In the genomic region with DNA sequence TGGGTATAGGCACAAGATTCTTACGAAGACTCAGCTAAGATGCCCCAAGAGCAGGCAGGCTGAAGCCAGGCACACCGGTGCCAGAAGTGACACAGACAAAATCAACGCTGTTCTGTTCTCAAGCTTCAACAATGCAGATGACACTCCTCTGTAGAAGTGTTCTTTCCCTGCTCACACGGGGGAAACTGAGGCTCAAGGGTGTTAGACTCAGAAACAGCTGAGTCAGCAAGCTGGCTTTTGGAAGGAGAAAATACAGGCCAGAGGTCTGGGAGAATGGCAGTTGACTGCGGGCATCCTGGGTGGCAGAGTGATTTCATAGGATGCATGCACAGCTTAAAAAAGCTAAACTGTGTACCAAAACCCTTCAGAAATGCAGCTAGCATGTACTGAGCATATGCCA, we compare ENCODE assay signal across 28 mouse cellular contexts. TPM values are rescaled to one million over a fixed set of nuclear protein-coding genes. Genes with fewer than 3 reads are reported as not detected.
DNase-seq lines count a peak whose midpoint lies in the region; TF ChIP-seq lines count a peak whose summit lies in the region.
"Had no signal": no experiment of that assay in that cellular context is flagged by ENCODE, and none has a peak within 500 bp of the region (broad histone marks: within the 10 kb centered on the region; RNA-seq: fewer than 3 reads in every experiment).

No protein-coding gene starts in this region.

- no peaks in the 10 kb centered on the region for H3K4me1 ChIP-seq in MEL (ENCODE audit: control insufficient read depth in 1 of 2, insufficient read depth in 2 of 2, low read length in 2 of 2)
- H3K4me1 ChIP-seq: embryonic facial prominence, embryonic 10.5 days; embryonic facial prominence, embryonic 12.5 days; forebrain, embryonic 13.5 days; forebrain, embryonic 15.5 days had no signal

- H3K36me3 ChIP-seq in MEL (ENCODE audit: control insufficient read depth in 1 of 2, insufficient read depth in 2 of 2, low read length in 2 of 2): no peaks in the 10 kb centered on the region
- H3K36me3 ChIP-seq: embryonic facial prominence, embryonic 10.5 days; embryonic facial prominence, embryonic 12.5 days; forebrain, embryonic 15.5 days; G1E had no signal

- intact Hi-C loops in heart, postnatal 14 days (cut with DNase I): no loop called here

- no peak overlapping the region for H3K4me3 ChIP-seq in MEL (ENCODE audit: control insufficient read depth in 1 of 2, insufficient read depth in 1 of 2, low read depth in 2 of 2, low read length in 2 of 2)
- H3K4me3 ChIP-seq: embryonic facial prominence, embryonic 10.5 days; embryonic facial prominence, embryonic 12.5 days; forebrain, embryonic 13.5 days; forebrain, embryonic 15.5 days had no signal

- H3K79me2 ChIP-seq in MEL (ENCODE audit: control insufficient read depth, insufficient read depth, low read length, poor library complexity): no peaks in the 10 kb centered on the region

- peak; percentile 63 for DNase-seq in heart, adult 11 months
- DNase-seq in heart, postnatal 14 days: no peak
- DNase-seq in testis, postnatal 10 days (ENCODE audit: low spot score): peak; percentile 12
- DNase-seq in testis, postnatal 14 days (ENCODE audit: low spot score): no peak
- no peak for DNase-seq in MEL (ENCODE audit: low read depth, low spot score)
- DNase-seq in thymus, postnatal 36 days: no peak
- DNase-seq: adrenal gland, adult 8-10 months; adrenal gland, postnatal 14 days; adrenal gland, postnatal 36 days; B cell, adult 2 months; cerebellum, adult 11-12 months; cerebellum, adult 2 months; cerebellum, adult 9-10 months; cerebellum, postnatal 10 days; cerebellum, postnatal 25 days; forebrain, postnatal 0 days had no signal

- no peaks in the 10 kb centered on the region for H3K9me3 ChIP-seq in MEL (replicated peaks; ENCODE audit: insufficient read depth, low read length)
- H3K9me3 ChIP-seq: embryonic facial prominence, embryonic 10.5 days; embryonic facial prominence, embryonic 12.5 days; forebrain, embryonic 13.5 days; forebrain, embryonic 15.5 days; G1E had no signal

- H3K9ac ChIP-seq in MEL (ENCODE audit: control insufficient read depth, low read depth, low read length, poor library complexity, severe bottlenecking): no peak overlapping the region
- H3K9ac ChIP-seq: embryonic facial prominence, embryonic 12.5 days; forebrain, embryonic 13.5 days; forebrain, embryonic 15.5 days; forebrain, postnatal 0 days had no signal

- TF ChIP-seq CTCF in MEL (IDR thresholded peaks at IDR 0.05 in 2 of 3, conservative IDR thresholded peaks at IDR 0.05 in 1 of 3; ENCODE audit: control insufficient read depth in 1 of 3, insufficient read depth in 1 of 3, low read depth in 2 of 3, low read length in 3 of 3, poor library complexity in 1 of 3, severe bottlenecking in 1 of 3): no peak

- no peak for TF ChIP-seq POLR2A in MEL (IDR thresholded peaks at IDR 0.05; ENCODE audit: control insufficient read depth in 1 of 2, insufficient read depth in 1 of 2, low read depth in 1 of 2, low read length in 2 of 2, poor library complexity in 1 of 2)

- no peak overlapping the region for H3K27ac ChIP-seq in MEL (ENCODE audit: control insufficient read depth, low read depth, low read length)
- H3K27ac ChIP-seq: embryonic facial prominence, embryonic 10.5 days; embryonic facial prominence, embryonic 12.5 days; forebrain, embryonic 13.5 days; forebrain, embryonic 15.5 days had no signal

- no peak for TF ChIP-seq RAD21 in MEL (IDR thresholded peaks at IDR 0.05; ENCODE audit: low read depth, low read length)

- H3K27me3 ChIP-seq in MEL (ENCODE audit: control insufficient read depth in 1 of 2, insufficient read depth in 2 of 2, low read length in 2 of 2): peaks cover 0 to 7% of the 10 kb centered on the region in 2 experiments; a peak in 1 of 4 replicates
- H3K27me3 ChIP-seq: embryonic facial prominence, embryonic 12.5 days; forebrain, embryonic 13.5 days; forebrain, embryonic 15.5 days had no signal

- TF ChIP-seq EP300 in MEL (IDR thresholded peaks at IDR 0.05; ENCODE audit: low read depth in 1 of 2, low read length in 2 of 2): no peak

TF ChIP-seq in MEL, 35 proteins besides CTCF, POLR2A, EP300 and RAD21:
- TF ChIP-seq KAT2A (conservative IDR thresholded peaks at IDR 0.05; ENCODE audit: low read depth, low read length) (no peak), MAFK (IDR thresholded peaks at IDR 0.05; ENCODE audit: borderline replicate concordance, low read depth, low read length) (peak; percentile 55; the same call in 1 of the 2 replicates)

RNA-seq across cellular contexts. Expression of a gene that starts 4.8 kb away (rescaled TPM):
- total RNA-seq in heart, postnatal 14 days (2021): not detected
- not detected in 2 replicates for total RNA-seq in MEL (2012; rRNA removed)
- polyA plus RNA-seq in MEL (2012; ENCODE audit: insufficient read depth in 1 of 2, insufficient read length in 2 of 2, low read depth in 1 of 2, low replicate concordance in 2 of 2, missing spikeins in 1 of 2): not detected
- total RNA-seq: adrenal gland, adult 18-20 months; adrenal gland, adult 8-10 months; adrenal gland, postnatal 14 days; adrenal gland, postnatal 36 days; forebrain, postnatal 0 days had no signal
- polyA plus RNA-seq: activated CD4-positive, CD25-positive, alpha-beta regulatory T cell, adult 4 months; cerebellum, adult 2 months; cortical plate, adult 2 months; embryonic facial prominence, embryonic 10.5 days; embryonic facial prominence, embryonic 12.5 days; forebrain, embryonic 11.5 days; forebrain, embryonic 13.5 days; forebrain, embryonic 15.5 days; forebrain, postnatal 0 days; G1E; Patski had no signal

RNA-seq across cellular contexts. Expression of a gene that starts 11.9 kb away (rescaled TPM):
- total RNA-seq in heart, postnatal 14 days (2021): not detected
- total RNA-seq in MEL (2012; rRNA removed): not detected in 2 replicates
- polyA plus RNA-seq in MEL (2012; ENCODE audit: insufficient read depth in 1 of 2, insufficient read length in 2 of 2, low read depth in 1 of 2, low replicate concordance in 2 of 2, missing spikeins in 1 of 2): not detected
- total RNA-seq: adrenal gland, adult 18-20 months; adrenal gland, adult 8-10 months; adrenal gland, postnatal 14 days; adrenal gland, postnatal 36 days; forebrain, postnatal 0 days had no signal
- polyA plus RNA-seq: activated CD4-positive, CD25-positive, alpha-beta regulatory T cell, adult 4 months; CD4-positive, CD25-positive, alpha-beta regulatory T cell, adult 4 months; cerebellum, adult 2 months; cortical plate, adult 2 months; embryonic facial prominence, embryonic 10.5 days; embryonic facial prominence, embryonic 12.5 days; forebrain, embryonic 11.5 days; forebrain, embryonic 13.5 days; forebrain, embryonic 15.5 days; forebrain, postnatal 0 days; G1E; Patski had no signal

RNA-seq across cellular contexts. Expression of a gene that starts 15.5 kb away (rescaled TPM):
- not detected for total RNA-seq in heart, postnatal 14 days (2021)
- not detected in 2 replicates for total RNA-seq in MEL (2012; rRNA removed)
- not detected for polyA plus RNA-seq in MEL (2012; ENCODE audit: insufficient read depth in 1 of 2, insufficient read length in 2 of 2, low read depth in 1 of 2, low replicate concordance in 2 of 2, missing spikeins in 1 of 2)
- total RNA-seq: adrenal gland, adult 18-20 months; adrenal gland, adult 8-10 months; adrenal gland, postnatal 14 days; adrenal gland, postnatal 36 days; forebrain, postnatal 0 days had no signal
- polyA plus RNA-seq: activated CD4-positive, CD25-positive, alpha-beta regulatory T cell, adult 4 months; cerebellum, adult 2 months; cortical plate, adult 2 months; forebrain, embryonic 13.5 days; forebrain, postnatal 0 days; G1E; Patski had no signal

RNA-seq across cellular contexts. Expression of a gene that starts 23.9 kb away (rescaled TPM):
- not detected for total RNA-seq in heart, postnatal 14 days (2021)
- not detected in 2 replicates for total RNA-seq in MEL (2012; rRNA removed)
- not detected for polyA plus RNA-seq in MEL (2012; ENCODE audit: insufficient read depth in 1 of 2, insufficient read length in 2 of 2, low read depth in 1 of 2, low replicate concordance in 2 of 2, missing spikeins in 1 of 2)
- total RNA-seq: adrenal gland, adult 18-20 months; adrenal gland, adult 8-10 months; adrenal gland, postnatal 14 days; adrenal gland, postnatal 36 days; forebrain, postnatal 0 days had no signal
- polyA plus RNA-seq: activated CD4-positive, CD25-positive, alpha-beta regulatory T cell, adult 4 months; CD4-positive, CD25-positive, alpha-beta regulatory T cell, adult 4 months; cerebellum, adult 2 months; cortical plate, adult 2 months; embryonic facial prominence, embryonic 10.5 days; embryonic facial prominence, embryonic 12.5 days; embryonic facial prominence, embryonic 14.5 days; forebrain, embryonic 13.5 days; forebrain, embryonic 15.5 days; forebrain, postnatal 0 days; G1E; Patski had no signal

RNA-seq across cellular contexts. Expression of a gene that starts 49.3 kb away (rescaled TPM):
- total RNA-seq in heart, postnatal 14 days (2021): not detected
- not detected in 2 replicates for total RNA-seq in MEL (2012; rRNA removed)
- not detected for polyA plus RNA-seq in MEL (2012; ENCODE audit: insufficient read depth in 1 of 2, insufficient read length in 2 of 2, low read depth in 1 of 2, low replicate concordance in 2 of 2, missing spikeins in 1 of 2)
- total RNA-seq: adrenal gland, adult 18-20 months; adrenal gland, adult 8-10 months; adrenal gland, postnatal 14 days; adrenal gland, postnatal 36 days; forebrain, postnatal 0 days had no signal
- polyA plus RNA-seq: activated CD4-positive, CD25-positive, alpha-beta regulatory T cell, adult 4 months; CD4-positive, CD25-positive, alpha-beta regulatory T cell, adult 4 months; cerebellum, adult 2 months; cortical plate, adult 2 months; embryonic facial prominence, embryonic 10.5 days; embryonic facial prominence, embryonic 12.5 days; forebrain, embryonic 11.5 days; forebrain, embryonic 13.5 days; forebrain, embryonic 15.5 days; forebrain, postnatal 0 days; G1E; Patski had no signal

Comparison
In these comparisons a context has a peak if more than half of its experiments do, and no peak if none do; other contexts are left out.
1. DNase-seq: peak in heart, adult 11 months (single experiment) and testis, postnatal 10 days (single experiment); none in heart, postnatal 14 days (0 of 2), testis, postnatal 14 days (single experiment), MEL (single experiment) and thymus, postnatal 36 days (0 of 2).